Mouse (Mus musculus): ENCODE results near the gene Ago3. TPM values are rescaled to one million over a fixed set of nuclear protein-coding genes. Genes with fewer than 3 reads are reported as not detected.

The Ago3 gene
- total RNA-seq, 2 experiments from 2014 or later = 14.5 to 15.0 TPM

DNA sequence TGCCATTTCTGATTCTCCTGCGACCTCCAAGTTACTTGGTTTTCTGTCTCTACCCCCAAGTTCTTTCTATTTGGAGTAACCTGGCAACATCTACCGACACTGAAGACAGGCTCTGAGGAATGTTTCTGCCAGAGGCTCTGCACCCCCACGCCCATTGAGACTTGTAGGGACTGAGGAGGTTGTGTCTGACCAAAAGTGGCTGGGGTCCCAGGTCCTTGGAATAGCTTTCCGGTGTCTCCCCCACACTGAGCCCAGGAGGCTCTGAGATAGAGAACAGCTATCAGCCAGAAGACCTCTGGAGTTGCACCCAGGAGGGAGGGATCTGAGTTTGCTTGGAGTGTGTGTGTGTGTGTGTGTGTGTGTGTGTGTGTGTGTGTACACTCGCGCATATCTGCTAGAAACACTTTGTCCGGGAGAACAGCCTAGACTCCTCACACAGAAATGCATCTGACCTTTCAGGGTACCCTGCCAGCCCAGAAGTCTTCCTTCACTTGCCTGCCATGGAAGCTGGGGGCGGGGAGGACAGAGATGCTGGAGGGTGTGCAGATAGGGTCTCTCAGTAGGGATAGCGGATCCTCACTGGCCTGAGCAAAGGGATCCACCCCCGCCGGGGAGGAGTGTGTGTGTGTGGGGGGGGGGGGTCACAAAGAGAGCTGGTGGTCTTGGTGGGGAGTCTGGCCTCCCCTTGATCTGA is 141.9 kb downstream of the Ago3 start:
- DNase-seq = no peak
- intact Hi-C loops (cut with DNase I) = no loop called here

DNA sequence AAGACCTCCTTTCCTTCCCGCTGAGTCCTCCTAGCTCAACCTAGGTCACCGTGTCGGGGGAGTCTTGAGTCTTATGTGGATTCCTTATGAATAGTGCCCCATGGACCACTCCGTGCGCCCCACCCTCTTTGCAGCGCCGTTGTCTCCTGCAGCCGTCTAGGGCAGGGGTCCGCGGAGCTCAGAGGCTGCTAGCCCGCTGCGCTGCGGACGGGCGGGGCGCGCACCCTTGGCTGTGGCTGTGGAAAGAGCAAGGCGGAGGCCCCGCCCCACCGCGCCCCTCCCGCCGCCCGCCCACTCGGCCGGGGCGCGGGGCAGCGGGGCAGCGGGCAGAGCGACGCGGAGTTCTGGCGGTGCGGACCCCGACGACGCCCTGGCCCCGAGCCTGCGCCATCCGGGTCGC is 142.9 kb downstream of the Ago3 start, which contains the start of gene Col8a2:
Col8a2 (plus strand) TSS at position 302 of the 400 bp plus-strand sequence.
- intact Hi-C loops (cut with DNase I) = no loop called here
- DNase-seq = peak in 1 of 2 experiments; percentile 54

DNA sequence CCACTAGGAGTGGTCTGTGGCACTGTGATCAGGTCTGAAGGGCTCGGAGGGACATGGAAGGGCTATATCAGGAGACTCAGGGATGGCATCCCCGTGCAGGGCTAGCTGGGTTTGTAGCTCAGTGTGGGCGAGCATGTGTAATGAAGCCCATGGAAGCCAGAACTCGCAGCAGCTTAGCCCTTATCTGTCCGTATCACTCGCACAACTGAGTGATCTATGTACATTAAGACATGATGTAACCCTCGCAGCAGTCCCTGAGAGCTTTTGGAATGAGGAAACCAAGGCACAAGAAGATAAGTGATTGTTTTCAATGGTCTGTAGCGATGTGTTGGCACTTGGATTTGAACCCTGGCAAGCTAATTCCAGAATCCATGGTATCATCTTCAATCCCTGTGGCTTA is 145.8 kb downstream of the Ago3 start:
- DNase-seq = no peak
- intact Hi-C loops (cut with DNase I) = no loop called here

DNA sequence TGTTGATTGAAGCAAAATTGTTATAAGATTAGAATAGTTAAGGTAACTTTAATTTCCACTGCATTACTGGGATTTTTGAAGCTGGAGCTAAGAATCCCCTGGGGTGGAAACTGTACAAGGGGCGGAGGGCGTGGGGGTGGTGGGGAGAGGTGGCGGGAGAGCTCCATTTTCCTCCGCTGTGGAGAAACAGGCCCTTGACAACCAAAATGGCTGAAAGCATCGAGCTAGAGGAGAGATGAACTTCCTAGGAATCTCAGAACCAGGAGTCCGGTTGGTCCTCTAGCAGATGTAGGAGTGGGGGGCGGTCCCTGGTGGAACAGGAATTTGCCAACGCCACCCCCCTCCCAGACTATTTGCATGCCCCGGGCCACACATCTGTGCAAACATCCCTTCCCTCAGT is 147.7 kb downstream of the Ago3 start:
- intact Hi-C loops (cut with DNase I) = no loop called here
- DNase-seq = no peak

Other genes starting within 250 kb of the Ago3 start
- 100 to 1,000 TPM; 130 to 144 TPM for gene Thrap3, start 226.8 kb downstream of the Ago3 start, total RNA-seq (2021)
- 100 to 1,000 TPM; 242 to 246 TPM for gene Map7d1, start 173.2 kb downstream of the Ago3 start, total RNA-seq (2021)
- 10 to 100 TPM; 45.6 to 49.3 TPM for gene Trappc3, start 167.2 kb downstream of the Ago3 start, total RNA-seq (2021)
- gene Col8a2, start 142.8 kb downstream of the Ago3 start, total RNA-seq (2021) = under 1 TPM; 0.79 to 0.85 TPM
- 10 to 100 TPM; 13.4 to 13.6 TPM for gene Adprhl2, start 107.9 kb downstream of the Ago3 start, total RNA-seq (2021)
- gene Tekt2, start 103.9 kb downstream of the Ago3 start, total RNA-seq (2021) = under 1 TPM; 0.74 to 0.98 TPM
- 10 to 100 TPM; 15.0 to 15.6 TPM for gene Ago1, start 39.0 kb upstream of the Ago3 start, total RNA-seq (2021)
- 1 to 10 TPM; 5.4 to 5.5 TPM for gene Ago4, start 103.9 kb upstream of the Ago3 start, total RNA-seq (2021)
- 1 to 10 TPM; 1.9 to 4.6 TPM for gene Clspn, start 127.4 kb upstream of the Ago3 start, total RNA-seq (2021)
- gene 5730409E04Rik, start 180.3 kb upstream of the Ago3 start, total RNA-seq (2021) = 1 to 10 TPM; 7.7 to 8.4 TPM
- 100 to 1,000 TPM; 121 to 122 TPM for gene Psmb2, start 248.1 kb upstream of the Ago3 start, total RNA-seq (2021)

Data from heart, postnatal 14 days (tissue).